Mouse (Mus musculus) hindbrain, embryonic 10.5 days (tissue): ENCODE data around the gene Rnf2. TPM values are rescaled to one million over a fixed set of nuclear protein-coding genes. Genes with fewer than 3 reads are reported as not detected.
A peak's percentile ranks its signal among the peaks of the same experiment; 100 is the strongest.

ENCODE experiments used
- DNase-seq: peaks from one replicate; pipeline ENCODE4 v3.0.0-alpha.2; 2017; ENCODE audit warnings: low spot score
- H3K27ac ChIP-seq: fragments of 300-500 bp; sonication (generic); 2 replicates; pipeline ENCODE4 v1.5.1; 2016; ENCODE audit warnings: mild to moderate bottlenecking, moderate library complexity
- H3K27me3 ChIP-seq: fragments of 300-500 bp; sonication (generic); 2 replicates; pipeline ENCODE4 v1.6.1; 2016; ENCODE audit warnings: mild to moderate bottlenecking; ENCODE audit not compliant: poor library complexity, insufficient read depth, severe bottlenecking
- H3K36me3 ChIP-seq: fragments of 300-500 bp; sonication (generic); 2 replicates; pipeline ENCODE4 v1.6.1; 2016; ENCODE audit warnings: mild to moderate bottlenecking, moderate library complexity
- H3K4me1 ChIP-seq: fragments of 300-500 bp; sonication (generic); replicated peaks from 2 replicates; pipeline ENCODE4 v1.6.1; 2016; ENCODE audit warnings: mild to moderate bottlenecking
- H3K4me3 ChIP-seq: fragments of 300-500 bp; sonication (generic); 2 replicates; pipeline ENCODE4 v1.5.1; 2016; ENCODE audit warnings: mild to moderate bottlenecking, moderate library complexity
- H3K9me3 ChIP-seq: fragments of 300-500 bp; sonication (generic); 2 replicates; pipeline ENCODE4 v1.6.1; 2016; ENCODE audit warnings: mild to moderate bottlenecking, moderate library complexity
- WGBS: fragments of 180-500 bp; shearing (Covaris S2); methylation state at CpG from one replicate; pipeline ENCODE4 v1.1.7; 2016; 5-methylcytosine and 5-hydroxymethylcytosine counted together
- polyA plus RNA-seq: library from polyadenylated mRNA; unstranded; fragments of >200 nt; fragmentation: Nextera tagmentation; extraction: Ambion mirVana; gene quantifications from 2 replicates; pipeline ENCODE4 v1.2.1, GENCODE M21; 2016

The Rnf2 gene
- 102 and 116 TPM in 2 replicates for polyA plus RNA-seq

DNA sequence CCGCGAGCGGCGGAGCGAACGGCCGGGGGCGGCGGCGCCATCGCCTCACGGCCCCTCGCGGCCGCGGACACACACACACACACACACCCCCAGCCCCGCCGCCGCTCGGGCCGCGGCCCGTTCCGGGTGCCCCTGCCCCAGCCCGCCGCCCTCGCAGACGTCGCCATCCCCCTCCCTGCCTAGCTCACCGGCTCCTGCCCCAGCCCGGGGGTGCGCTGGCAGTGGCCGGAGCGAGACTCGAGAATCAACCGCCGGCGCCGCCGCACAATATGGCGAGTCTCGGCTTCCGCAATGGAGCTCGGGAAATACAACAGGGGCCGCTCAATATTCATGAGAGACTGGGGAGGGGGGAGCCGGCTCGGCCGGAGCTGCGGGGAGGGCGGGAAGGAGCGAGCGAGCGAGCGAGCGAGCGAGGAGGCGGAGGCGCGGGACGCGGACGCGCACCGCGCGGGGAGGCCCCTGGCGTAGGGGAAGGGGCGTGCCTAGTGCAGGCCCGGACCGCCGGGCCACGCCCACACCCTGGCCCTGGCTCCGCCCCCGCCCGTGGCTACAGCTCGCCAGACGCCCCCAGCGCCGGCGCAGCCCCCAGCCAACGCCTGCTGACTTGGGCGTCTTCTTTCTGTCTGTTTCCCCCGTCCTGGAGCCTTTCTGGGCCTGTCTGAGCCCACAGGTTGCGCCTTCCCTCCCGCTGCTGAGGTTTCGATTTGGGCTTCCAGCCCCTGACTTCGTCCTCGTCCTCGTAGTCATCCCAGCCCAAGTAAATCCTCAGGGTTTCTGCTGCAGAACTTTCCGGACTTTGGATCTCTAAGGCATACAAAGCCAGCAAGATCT lies at the start of gene Rnf2:
Gene Rnf2 (minus strand): TSS at position 425 of the 831 bp plus-strand sequence.
- Histone ChIP-seq H3K27ac (peak within 1 kb of the TSS; percentile 100), H3K36me3 (no peaks in the 10 kb centered on the region), H3K27me3 (no peaks in the 10 kb centered on the region), H3K9me3 (no peaks in the 10 kb centered on the region), H3K4me1 (peaks cover 11% of the 10 kb centered on the region), H3K4me3 (peak within 1 kb of the TSS; percentile 97)
- DNase-seq = peak; percentile 93
- under 1% methylated on average over 90 of the region's 90 CpGs for WGBS

DNA sequence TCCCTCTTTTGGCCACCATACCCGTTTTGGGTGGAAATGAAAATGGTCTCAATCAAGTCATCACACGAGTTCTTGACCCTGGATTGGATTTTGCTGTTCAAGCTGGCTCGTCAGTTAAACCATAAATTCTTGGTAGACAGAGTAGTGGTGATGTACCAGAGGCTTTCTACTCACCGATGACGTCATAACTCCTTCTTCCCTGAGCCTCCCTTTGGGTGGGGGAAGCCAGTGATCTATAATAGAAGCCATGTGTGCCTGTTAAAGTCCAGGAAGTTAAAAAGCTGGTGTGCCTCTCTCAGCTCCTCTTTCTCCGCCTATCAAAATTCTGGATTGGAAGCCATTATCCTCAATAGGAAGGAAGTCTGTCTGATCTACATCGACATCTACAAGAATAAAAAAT lies 49.0 kb upstream of the Rnf2 start:
- DNase-seq = no peak
- Histone ChIP-seq H3K4me3 (no peak overlapping the region), H3K36me3 (no peaks in the 10 kb centered on the region), H3K9me3 (no peaks in the 10 kb centered on the region), H3K27me3 (no peaks in the 10 kb centered on the region), H3K4me1 (peaks cover 8% of the 10 kb centered on the region), H3K27ac (no peak overlapping the region)
- WGBS = 86% methylated on average over 7 of the region's 7 CpGs

GRCm38 (mm10) chr1:151548896-151549610 lies 48.3 kb upstream of the Rnf2 start:
- H3K9me3 ChIP-seq = no peaks in the 10 kb centered on the region
- no peak for DNase-seq
- 82% methylated on average over 8 of the region's 8 CpGs for WGBS
- H3K27ac ChIP-seq = no peak overlapping the region
- H3K4me1 ChIP-seq = peaks cover 8% of the 10 kb centered on the region
- no peaks in the 10 kb centered on the region for H3K36me3 ChIP-seq
- H3K27me3 ChIP-seq = no peaks in the 10 kb centered on the region
- H3K4me3 ChIP-seq = no peak overlapping the region

- Histone ChIP-seq H3K4me3 (no peak overlapping the region), H3K27ac (no peak overlapping the region), H3K9me3 (no peaks in the 10 kb centered on the region), H3K27me3 (no peaks in the 10 kb centered on the region), H3K4me1 (no peaks in the 10 kb centered on the region), H3K36me3 (no peaks in the 10 kb centered on the region)
- no peak for DNase-seq
- WGBS = 85% methylated on average over 7 of the region's 7 CpGs
These were observed 44.8 kb upstream of the Rnf2 start for GRCm38 (mm10) chr1:151545571-151545970.

DNA sequence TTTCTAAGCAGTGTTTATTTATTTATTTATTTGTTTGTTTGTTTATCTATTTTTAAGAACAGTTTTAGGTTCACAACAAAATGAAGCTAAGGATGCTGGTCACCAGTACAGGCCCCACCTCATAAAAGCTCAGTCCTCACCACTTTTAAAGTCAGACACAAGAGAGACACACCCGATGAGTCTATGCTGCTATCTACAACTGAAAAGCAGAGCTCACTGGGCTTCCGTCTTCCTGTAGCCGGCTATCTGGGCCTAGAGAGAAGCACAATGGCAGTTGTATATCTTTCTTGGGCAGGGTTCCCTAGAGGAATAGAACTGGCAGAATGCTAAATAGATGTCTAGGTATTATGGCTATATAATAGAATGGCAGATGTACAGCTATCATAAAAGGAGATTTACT lies 43.8 kb upstream of the Rnf2 start:
- H3K9me3 ChIP-seq = no peaks in the 10 kb centered on the region
- H3K4me1 ChIP-seq = no peaks in the 10 kb centered on the region
- H3K36me3 ChIP-seq = no peaks in the 10 kb centered on the region
- 93% methylated on average over 3 of the region's 3 CpGs for WGBS
- H3K27me3 ChIP-seq = no peaks in the 10 kb centered on the region
- no peak overlapping the region for H3K27ac ChIP-seq
- no peak overlapping the region for H3K4me3 ChIP-seq
- DNase-seq = no peak

GRCm38 (mm10) chr1:151543796-151544477 lies 43.2 kb upstream of the Rnf2 start:
- Histone ChIP-seq H3K9me3 (no peaks in the 10 kb centered on the region), H3K4me3 (no peak overlapping the region), H3K4me1 (no peaks in the 10 kb centered on the region), H3K36me3 (no peaks in the 10 kb centered on the region), H3K27ac (no peak overlapping the region), H3K27me3 (no peaks in the 10 kb centered on the region)
- WGBS = 77% methylated on average over 6 of the region's 6 CpGs
- no peak for DNase-seq

DNA sequence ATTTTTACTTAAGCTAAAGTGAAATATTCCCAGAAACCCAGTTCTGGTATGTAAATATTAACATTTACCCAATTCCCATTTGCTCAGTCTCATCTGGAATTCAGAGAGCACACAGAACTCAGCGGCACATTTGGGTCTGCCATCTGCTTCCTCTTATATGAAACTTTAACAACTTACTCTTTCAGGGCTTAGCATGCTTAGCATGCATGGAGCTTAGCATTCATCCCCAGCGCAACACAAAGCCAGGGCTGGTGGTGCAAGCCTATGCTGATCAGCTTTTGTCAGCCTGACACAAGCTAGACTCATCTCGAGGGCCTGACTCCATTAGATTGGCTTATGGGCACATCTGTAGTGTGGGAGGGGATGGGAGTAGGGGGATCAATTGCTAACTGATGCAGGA lies 25.9 kb upstream of the Rnf2 start:
- Histone ChIP-seq H3K27me3 (no peaks in the 10 kb centered on the region), H3K9me3 (peaks cover 5% of the 10 kb centered on the region; the same call in 1 of the 2 replicates), H3K27ac (no peak overlapping the region), H3K4me3 (no peak overlapping the region), H3K4me1 (no peaks in the 10 kb centered on the region), H3K36me3 (no peaks in the 10 kb centered on the region)
- DNase-seq = no peak
- 75% methylated on average over 3 of the region's 3 CpGs for WGBS

GRCm38 (mm10) chr1:151517571-151518250 lies 17.0 kb upstream of the Rnf2 start:
- peaks cover 2% of the 10 kb centered on the region; the same call in 1 of the 2 replicates for H3K9me3 ChIP-seq
- no peak overlapping the region for H3K4me3 ChIP-seq
- H3K36me3 ChIP-seq = no peaks in the 10 kb centered on the region
- WGBS = 72% methylated on average over 15 of the region's 15 CpGs
- no peaks in the 10 kb centered on the region for H3K4me1 ChIP-seq
- no peaks in the 10 kb centered on the region for H3K27me3 ChIP-seq
- no peak overlapping the region for H3K27ac ChIP-seq
- no peak for DNase-seq

DNA sequence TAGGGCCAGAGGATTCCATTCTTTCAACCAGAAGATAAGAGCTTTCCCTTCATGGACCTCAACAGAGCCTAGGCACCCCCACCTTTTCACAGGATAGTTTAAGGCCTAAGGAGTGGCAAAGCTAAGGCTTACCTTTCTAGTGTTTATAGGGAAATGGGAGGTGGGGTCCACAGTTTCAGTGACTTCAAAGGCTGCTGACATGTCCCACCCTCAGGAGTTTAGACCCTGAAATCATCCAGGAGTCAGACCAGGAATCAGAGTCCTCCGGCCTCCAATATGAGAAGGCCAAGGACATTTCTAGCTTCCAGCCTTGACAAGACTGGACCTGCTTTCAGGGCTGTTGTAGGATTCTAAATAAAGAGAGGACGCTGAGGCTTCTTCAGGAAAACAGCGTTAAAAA lies 16.1 kb upstream of the Rnf2 start:
- H3K4me3 ChIP-seq = no peak overlapping the region
- WGBS = 94% methylated on average over 3 of the region's 3 CpGs
- no peaks in the 10 kb centered on the region for H3K27me3 ChIP-seq
- DNase-seq = no peak
- no peaks in the 10 kb centered on the region for H3K9me3 ChIP-seq
- H3K27ac ChIP-seq = no peak overlapping the region
- H3K36me3 ChIP-seq = no peaks in the 10 kb centered on the region
- no peaks in the 10 kb centered on the region for H3K4me1 ChIP-seq

- no peaks in the 10 kb centered on the region for H3K27me3 ChIP-seq
- H3K4me3 ChIP-seq = no peak overlapping the region
- no peaks in the 10 kb centered on the region for H3K9me3 ChIP-seq
- no peaks in the 10 kb centered on the region for H3K36me3 ChIP-seq
- no peaks in the 10 kb centered on the region for H3K4me1 ChIP-seq
- no peak overlapping the region for H3K27ac ChIP-seq
- DNase-seq = no peak
- 72% methylated on average over 1 of the region's 1 CpGs for WGBS
These were observed 15.0 kb upstream of the Rnf2 start for GRCm38 (mm10) chr1:151515733-151516132.

GRCm38 (mm10) chr1:151514119-151514518 lies 13.4 kb upstream of the Rnf2 start:
- H3K4me3 ChIP-seq = no peak overlapping the region
- no peak overlapping the region for H3K27ac ChIP-seq
- no peaks in the 10 kb centered on the region for H3K27me3 ChIP-seq
- WGBS = 94% methylated on average over 4 of the region's 4 CpGs
- no peak for DNase-seq
- H3K9me3 ChIP-seq = no peaks in the 10 kb centered on the region
- no peaks in the 10 kb centered on the region for H3K36me3 ChIP-seq
- no peaks in the 10 kb centered on the region for H3K4me1 ChIP-seq

- 57% methylated on average over 4 of the region's 4 CpGs for whole genome bisulfite sequencing
- no peak for DNase-seq
- H3K27me3 ChIP-seq = no peaks in the 10 kb centered on the region
- H3K4me1 ChIP-seq = no peaks in the 10 kb centered on the region
- H3K27ac ChIP-seq = no peak overlapping the region
- no peaks in the 10 kb centered on the region for H3K9me3 ChIP-seq
- H3K4me3 ChIP-seq = no peak overlapping the region
- H3K36me3 ChIP-seq = no peaks in the 10 kb centered on the region
These were observed 10.1 kb upstream of the Rnf2 start for GRCm38 (mm10) chr1:151510811-151511210.
